Mouse (Mus musculus): Measurements from ENCODE around the gene Rpl3. TPM values are rescaled to one million over a fixed set of nuclear protein-coding genes. Genes with fewer than 3 reads are reported as not detected.
"Not testable (repeated sequence)": the region's sequence is repeated elsewhere in the genome, so short reads cannot be mapped to it uniquely, and the experiment has no call there.

Gene Rpl3
- polyA plus RNA-seq, 1 experiment from 2014 or later, result 1,049 TPM

DNA sequence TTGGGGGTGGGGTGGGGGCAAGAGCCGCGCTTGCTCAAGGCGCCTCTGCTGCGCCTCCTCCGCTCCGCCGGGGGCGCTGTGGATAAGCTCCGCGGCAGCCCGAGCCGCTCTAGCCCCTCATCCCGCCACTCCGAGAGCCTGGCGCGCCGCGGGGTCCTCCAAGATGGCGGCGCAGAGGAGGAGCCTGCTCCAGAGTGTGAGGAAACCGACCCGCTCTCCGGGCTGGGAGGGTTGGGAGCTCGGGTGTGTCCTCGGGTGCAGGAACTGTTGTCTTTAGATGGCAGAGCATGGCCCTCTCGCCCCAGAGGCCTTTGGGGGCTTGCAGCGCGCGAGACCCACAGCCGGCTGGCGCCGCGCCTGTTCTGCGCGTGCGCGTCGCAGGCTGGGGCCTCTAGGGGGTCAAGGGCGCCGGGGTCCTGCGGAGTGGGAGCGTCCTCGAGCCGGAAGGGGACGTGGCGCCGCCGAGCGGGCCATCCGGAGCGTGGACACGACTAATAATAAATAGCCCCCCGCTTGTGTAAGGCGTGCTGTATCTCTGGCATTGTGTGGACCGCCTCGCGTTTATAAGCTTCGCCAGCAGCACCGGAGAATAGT, 41.4 kb upstream of the Rpl3 start, which contains the start of gene Tab1:
Tab1 (plus strand) TSS at position 135 of the 594 bp plus-strand sequence.
- WGBS, result 0% methylated on average over 48 of the region's 59 CpGs
- H3K4me1 ChIP-seq (replicated peaks; ENCODE audit: control insufficient read depth, insufficient read depth, low read length), result peaks cover 13% of the 10 kb centered on the region

GRCm38 (mm10) chr15:80132452-80132851, 40.8 kb upstream of the Rpl3 start:
- peak overlapping the region; percentile 79 for H3K4me2 ChIP-seq (ENCODE audit: low read depth, low read length)
- H3K4me3 ChIP-seq (ENCODE audit: low read length), result peak overlapping the region; percentile 66
- peaks cover 8% of the 10 kb centered on the region for H3K4me1 ChIP-seq (replicated peaks; ENCODE audit: control insufficient read depth, insufficient read depth, low read length)
- 73% methylated on average over 9 of the region's 9 CpGs for WGBS
- peak overlapping the region; percentile 99; the same call in 1 of the 2 replicates for H3K27ac ChIP-seq (ENCODE audit: low read length)
- ATAC-seq (ENCODE audit: low read depth), result no peak
- H3K36me3 ChIP-seq (ENCODE audit: control insufficient read depth, insufficient read depth, low read length), result no peaks in the 10 kb centered on the region
- H3K27me3 ChIP-seq (ENCODE audit: control insufficient read depth, insufficient read depth, low read depth, low read length), result no peaks in the 10 kb centered on the region
- no peaks in the 10 kb centered on the region for H3K9me3 ChIP-seq (ENCODE audit: control insufficient read depth, low read length)
- peak overlapping the region; percentile 50 for H3K9ac ChIP-seq (ENCODE audit: low read length)

More for the DNA sequence above, 41.4 kb upstream of the Rpl3 start, which contains the start of gene Tab1:
- H3K4me3 ChIP-seq (ENCODE audit: low read length), result peak within 1 kb of the TSS; percentile 66
- peak; percentile 97 for ATAC-seq (ENCODE audit: low read depth)
- no peaks in the 10 kb centered on the region for H3K27me3 ChIP-seq (ENCODE audit: control insufficient read depth, insufficient read depth, low read depth, low read length)
- no peaks in the 10 kb centered on the region for H3K9me3 ChIP-seq (ENCODE audit: control insufficient read depth, low read length)
- peak within 1 kb of the TSS; percentile 84 for H3K9ac ChIP-seq (ENCODE audit: low read length)
- H3K27ac ChIP-seq (ENCODE audit: low read length), result peak within 1 kb of the TSS; percentile 99
- H3K4me2 ChIP-seq (ENCODE audit: low read depth, low read length), result peak within 1 kb of the TSS; percentile 79
- H3K36me3 ChIP-seq (ENCODE audit: control insufficient read depth, insufficient read depth, low read length), result no peaks in the 10 kb centered on the region

- H3K9ac ChIP-seq (ENCODE audit: low read length), result no peak overlapping the region
- no peak overlapping the region for H3K27ac ChIP-seq (ENCODE audit: low read length)
- 75% methylated on average over 6 of the region's 6 CpGs for WGBS
- no peak for ATAC-seq (ENCODE audit: low read depth)
- H3K27me3 ChIP-seq (ENCODE audit: control insufficient read depth, insufficient read depth, low read depth, low read length), result no peaks in the 10 kb centered on the region
- H3K9me3 ChIP-seq (ENCODE audit: control insufficient read depth, low read length), result no peaks in the 10 kb centered on the region
- no peak overlapping the region for H3K4me3 ChIP-seq (ENCODE audit: low read length)
- peaks cover 7% of the 10 kb centered on the region for H3K4me1 ChIP-seq (replicated peaks; ENCODE audit: control insufficient read depth, insufficient read depth, low read length)
- no peaks in the 10 kb centered on the region for H3K36me3 ChIP-seq (ENCODE audit: control insufficient read depth, insufficient read depth, low read length)
- H3K4me2 ChIP-seq (ENCODE audit: low read depth, low read length), result no peak overlapping the region
Observed at GRCm38 (mm10) chr15:80131421-80131820, 39.8 kb upstream of the Rpl3 start.

DNA sequence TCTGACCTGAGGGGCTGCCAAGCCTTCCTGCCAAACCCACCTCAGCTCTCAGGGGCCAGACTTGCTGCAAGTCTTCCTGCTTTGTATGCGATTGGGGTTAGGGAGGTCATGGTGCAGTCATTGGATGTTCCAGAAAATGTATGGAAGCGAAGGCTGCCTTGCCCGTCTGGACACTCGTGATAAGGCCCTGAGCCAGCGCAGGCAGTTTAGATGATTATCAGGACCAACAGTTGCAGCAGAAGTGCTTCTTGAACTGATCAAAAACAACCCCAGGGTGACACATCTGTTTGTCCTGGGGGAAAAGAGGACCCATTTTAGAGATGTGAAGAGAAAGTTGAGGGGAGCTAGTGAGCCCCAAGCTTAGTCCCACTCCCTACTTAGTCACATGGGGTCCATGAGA, 39.0 kb upstream of the Rpl3 start:
- H3K27me3 ChIP-seq (ENCODE audit: control insufficient read depth, insufficient read depth, low read depth, low read length), result no peaks in the 10 kb centered on the region
- no peak overlapping the region for H3K9ac ChIP-seq (ENCODE audit: low read length)
- H3K4me1 ChIP-seq (replicated peaks; ENCODE audit: control insufficient read depth, insufficient read depth, low read length), result peaks cover 7% of the 10 kb centered on the region
- 63% methylated on average over 5 of the region's 5 CpGs for WGBS
- H3K4me2 ChIP-seq (ENCODE audit: low read depth, low read length), result no peak overlapping the region
- ATAC-seq (ENCODE audit: low read depth), result no peak
- no peak overlapping the region for H3K4me3 ChIP-seq (ENCODE audit: low read length)
- H3K27ac ChIP-seq (ENCODE audit: low read length), result no peak overlapping the region
- no peaks in the 10 kb centered on the region for H3K9me3 ChIP-seq (ENCODE audit: control insufficient read depth, low read length)
- no peaks in the 10 kb centered on the region for H3K36me3 ChIP-seq (ENCODE audit: control insufficient read depth, insufficient read depth, low read length)

DNA sequence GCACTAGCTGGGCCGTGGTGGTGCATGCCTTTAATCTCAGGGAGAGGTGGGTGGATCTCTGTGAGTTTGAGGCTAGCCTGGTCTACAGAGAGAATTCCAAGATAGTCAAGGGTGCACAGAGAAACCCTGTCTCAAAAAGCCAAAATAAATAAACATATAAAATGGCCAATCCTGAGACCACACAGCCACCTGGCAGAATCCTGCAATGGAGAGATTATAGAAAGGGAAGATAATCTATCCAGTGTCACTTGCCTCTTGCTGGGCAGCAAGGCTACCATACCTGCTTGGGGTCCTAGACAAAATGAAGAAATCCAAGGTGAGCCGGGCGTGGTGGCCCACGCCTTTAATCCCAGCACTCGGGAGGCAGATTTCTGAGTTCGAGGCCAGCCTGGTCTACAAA, 38.3 kb upstream of the Rpl3 start:
- WGBS, result 84% methylated on average over 6 of the region's 6 CpGs
- H3K27ac ChIP-seq (ENCODE audit: low read length), result no peak overlapping the region
- H3K9me3 ChIP-seq (ENCODE audit: control insufficient read depth, low read length), result no peaks in the 10 kb centered on the region
- no peak overlapping the region for H3K4me2 ChIP-seq (ENCODE audit: low read depth, low read length)
- no peak overlapping the region for H3K9ac ChIP-seq (ENCODE audit: low read length)
- H3K4me1 ChIP-seq (replicated peaks; ENCODE audit: control insufficient read depth, insufficient read depth, low read length), result peaks cover 10% of the 10 kb centered on the region
- ATAC-seq (ENCODE audit: low read depth), result no peak
- no peaks in the 10 kb centered on the region for H3K27me3 ChIP-seq (ENCODE audit: control insufficient read depth, insufficient read depth, low read depth, low read length)
- H3K4me3 ChIP-seq (ENCODE audit: low read length), result no peak overlapping the region
- H3K36me3 ChIP-seq (ENCODE audit: control insufficient read depth, insufficient read depth, low read length), result no peaks in the 10 kb centered on the region

- Histone ChIP-seq H3K9ac (ENCODE audit: low read length) (no peak overlapping the region), H3K4me3 (ENCODE audit: low read length) (no peak overlapping the region), H3K4me1 (replicated peaks; ENCODE audit: control insufficient read depth, insufficient read depth, low read length) (peaks cover 3% of the 10 kb centered on the region; the same call in 1 of the 2 replicates), H3K36me3 (ENCODE audit: control insufficient read depth, insufficient read depth, low read length) (no peaks in the 10 kb centered on the region), H3K27ac (ENCODE audit: low read length) (no peak overlapping the region), H3K27me3 (ENCODE audit: control insufficient read depth, insufficient read depth, low read depth, low read length) (no peaks in the 10 kb centered on the region), H3K9me3 (ENCODE audit: control insufficient read depth, low read length) (no peaks in the 10 kb centered on the region), H3K4me2 (ENCODE audit: low read depth, low read length) (no peak overlapping the region)
- no peak for ATAC-seq (ENCODE audit: low read depth)
- WGBS, result 48% methylated on average over 1 of the region's 1 CpGs
Observed at GRCm38 (mm10) chr15:80127191-80127590, 35.5 kb upstream of the Rpl3 start.

- no peak overlapping the region for H3K4me2 ChIP-seq (ENCODE audit: low read depth, low read length)
- no peak overlapping the region for H3K9ac ChIP-seq (ENCODE audit: low read length)
- H3K27me3 ChIP-seq (ENCODE audit: control insufficient read depth, insufficient read depth, low read depth, low read length), result no peaks in the 10 kb centered on the region
- no peak overlapping the region for H3K4me3 ChIP-seq (ENCODE audit: low read length)
- peak overlapping the region; percentile 64 for H3K27ac ChIP-seq (ENCODE audit: low read length)
- WGBS, result 75% methylated on average over 4 of the region's 4 CpGs
- H3K9me3 ChIP-seq (ENCODE audit: control insufficient read depth, low read length), result no peaks in the 10 kb centered on the region
- H3K36me3 ChIP-seq (ENCODE audit: control insufficient read depth, insufficient read depth, low read length), result no peaks in the 10 kb centered on the region
- peaks cover 3% of the 10 kb centered on the region; the same call in 1 of the 2 replicates for H3K4me1 ChIP-seq (replicated peaks; ENCODE audit: control insufficient read depth, insufficient read depth, low read length)
- ATAC-seq (ENCODE audit: low read depth), result no peak
Observed at GRCm38 (mm10) chr15:80124651-80125050, 33.0 kb upstream of the Rpl3 start.

DNA sequence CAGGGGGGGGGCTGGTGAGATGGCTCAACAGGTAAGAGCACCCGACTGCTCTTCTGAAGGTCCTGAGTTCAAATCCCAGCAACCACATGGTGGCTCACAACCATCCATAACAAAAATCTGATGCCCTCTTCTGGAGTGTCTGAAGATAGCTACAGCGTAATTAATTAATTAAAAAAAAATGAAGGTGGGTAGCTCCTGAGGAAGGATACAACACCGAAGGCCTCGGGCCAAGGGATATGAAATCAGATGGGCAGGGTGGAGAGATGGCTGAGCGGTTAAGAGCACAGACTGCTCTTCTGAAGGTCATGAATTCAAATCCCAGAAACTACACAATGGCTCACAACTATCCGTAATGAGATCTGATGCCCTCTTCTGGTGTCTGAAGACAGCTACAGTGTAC, 30.8 kb upstream of the Rpl3 start:
- H3K27me3 ChIP-seq (ENCODE audit: control insufficient read depth, insufficient read depth, low read depth, low read length); ATAC-seq (ENCODE audit: low read depth); H3K4me1 ChIP-seq (replicated peaks; ENCODE audit: control insufficient read depth, insufficient read depth, low read length); H3K4me3 ChIP-seq (ENCODE audit: low read length); H3K36me3 ChIP-seq (ENCODE audit: control insufficient read depth, insufficient read depth, low read length); H3K9me3 ChIP-seq (ENCODE audit: control insufficient read depth, low read length); H3K27ac ChIP-seq (ENCODE audit: low read length); H3K9ac ChIP-seq (ENCODE audit: low read length); H3K4me2 ChIP-seq (ENCODE audit: low read depth, low read length): not testable (repeated sequence)
- 87% methylated on average over 6 of the region's 6 CpGs for WGBS

DNA sequence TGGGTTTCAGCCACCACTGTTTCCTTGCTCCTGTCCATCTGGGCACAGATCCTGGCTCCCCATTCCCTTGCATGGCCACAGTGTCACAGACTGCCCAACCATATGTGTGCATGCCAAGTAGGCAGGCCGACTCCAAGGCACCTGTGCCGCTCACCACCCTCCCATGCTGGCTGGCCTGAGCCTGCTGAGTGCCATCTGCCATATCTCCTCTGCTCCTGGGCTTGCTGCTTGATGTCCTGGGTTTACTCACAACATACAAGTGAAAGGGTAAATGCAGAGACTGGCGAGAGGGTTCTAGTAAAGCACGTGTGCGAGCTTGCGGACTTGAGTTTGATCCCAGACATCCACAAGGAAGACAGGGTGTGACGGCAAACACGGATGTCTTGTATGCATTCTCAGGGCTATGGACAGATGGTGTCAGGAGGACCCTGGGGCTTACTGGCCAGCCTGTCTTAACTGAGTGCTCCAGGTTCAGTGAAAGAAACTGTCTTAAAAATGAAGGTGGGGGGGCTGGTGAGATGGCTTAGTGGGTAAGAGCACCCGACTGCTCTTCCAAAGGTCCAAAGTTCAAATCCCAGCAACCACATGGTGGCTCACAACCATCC, 30.2 kb upstream of the Rpl3 start:
- ATAC-seq (ENCODE audit: low read depth), result no peak
- no peaks in the 10 kb centered on the region for H3K27me3 ChIP-seq (ENCODE audit: control insufficient read depth, insufficient read depth, low read depth, low read length)
- no peak overlapping the region for H3K4me3 ChIP-seq (ENCODE audit: low read length)
- H3K36me3 ChIP-seq (ENCODE audit: control insufficient read depth, insufficient read depth, low read length), result no peaks in the 10 kb centered on the region
- H3K4me2 ChIP-seq (ENCODE audit: low read depth, low read length), result no peak overlapping the region
- H3K9me3 ChIP-seq (ENCODE audit: control insufficient read depth, low read length), result no peaks in the 10 kb centered on the region
- 86% methylated on average over 9 of the region's 9 CpGs for WGBS
- peaks cover 3% of the 10 kb centered on the region; the same call in 1 of the 2 replicates for H3K4me1 ChIP-seq (replicated peaks; ENCODE audit: control insufficient read depth, insufficient read depth, low read length)
- no peak overlapping the region for H3K27ac ChIP-seq (ENCODE audit: low read length)
- H3K9ac ChIP-seq (ENCODE audit: low read length), result no peak overlapping the region

Measured in lung, embryonic 16.5 days (tissue).